In genomic region chr4:40722011-40722666, GRCm38 (mm10) we compare ENCODE assay signal across 8 mouse cellular contexts. TPM values are rescaled to one million over a fixed set of nuclear protein-coding genes. Genes with fewer than 3 reads are reported as not detected.
DNase-seq lines count a peak whose midpoint lies in the region; ATAC-seq and TF ChIP-seq lines count a peak whose summit lies in the region.

Dnaja1 (plus strand) TSS chr4:40722150.

- peak within 1 kb of the TSS; percentile 100 for H3K27ac ChIP-seq in cortical plate, adult 2 months (ENCODE audit: insufficient read depth, low read length)

- TF ChIP-seq CTCF in cortical plate, adult 2 months (IDR thresholded peaks at IDR 0.05; ENCODE audit: extremely low read depth, insufficient read depth, low read length) = no peak

- ATAC-seq in activated CD4-positive, CD25-positive, alpha-beta regulatory T cell, adult 4 months = peak; percentile 76

- peak within 1 kb of the TSS; percentile 95 for H3K4me3 ChIP-seq in cortical plate, adult 2 months (ENCODE audit: insufficient read depth, low read length)
- peak within 1 kb of the TSS; percentile 97 for H3K4me3 ChIP-seq in megakaryocyte, embryonic 14.5 days (replicated peaks)

- peaks cover 9% of the 10 kb centered on the region; the same call in 1 of the 2 replicates for H3K4me1 ChIP-seq in cortical plate, adult 2 months (ENCODE audit: control insufficient read depth, insufficient read depth, low read length)
- H3K4me1 ChIP-seq in megakaryocyte, embryonic 14.5 days = peaks cover 42% of the 10 kb centered on the region

- TF ChIP-seq POLR2A in cortical plate, adult 2 months (IDR thresholded peaks at IDR 0.05; ENCODE audit: extremely low read depth, insufficient read depth, low read length) = peak; percentile 81

- DNase-seq in gastrocnemius, adult 8-10 months (ENCODE audit: low spot score in 2 of 2) = peak; percentile 93 to 94
- peak; percentile 81 for DNase-seq in hindlimb bud, embryonic 11.5 days (ENCODE audit: extremely low spot score, low read depth, low spot score)
- DNase-seq in left cerebral cortex, adult 8-10 months (ENCODE audit: low spot score in 2 of 2) = peak; percentile 94 to 98
- peak; percentile 97 to 98 for DNase-seq in right cerebral cortex, postnatal 10 days (ENCODE audit: low spot score in 2 of 2)
- DNase-seq in urinary bladder, postnatal 25 days (ENCODE audit: low spot score) = peak; percentile 100

- H3K9me3 ChIP-seq in megakaryocyte, embryonic 14.5 days = no peaks in the 10 kb centered on the region

- H3K36me3 ChIP-seq in megakaryocyte, embryonic 14.5 days (replicated peaks; ENCODE audit: low read length) = peaks cover 37% of the 10 kb centered on the region

- H3K27me3 ChIP-seq in megakaryocyte, embryonic 14.5 days (replicated peaks) = no peaks in the 10 kb centered on the region

RNA-seq across cellular contexts. Expression of gene Dnaja1, which starts in this region (rescaled TPM):
- polyA plus RNA-seq in activated CD4-positive, CD25-positive, alpha-beta regulatory T cell, adult 4 months (2017; shearing (Covaris generic)) = 100 to 1,000 TPM; 474 TPM
- 98.3 and 98.7 TPM in 2 replicates for polyA plus RNA-seq in cortical plate, adult 2 months (2012; rRNA removed)
- 10 to 100 TPM; 24.8 to 44.0 (median 28.5) TPM for total RNA-seq in gastrocnemius, adult 8-10 months (2022)
- 100 to 1,000 TPM; 208 to 274 (median 248) TPM for total RNA-seq in left cerebral cortex, adult 8-10 months (2022)
- polyA plus RNA-seq in megakaryocyte, embryonic 14.5 days (2012; ENCODE audit: insufficient read depth, low replicate concordance) = 0.81 and 43.5 TPM in 2 replicates

Comparison
In these comparisons a context has a peak if more than half of its experiments do, and no peak if none do; other contexts are left out.
1. Peak in every context shown above with its lines: DNase-seq, ATAC-seq, H3K4me3 ChIP-seq and H3K27ac ChIP-seq.
2. RNA of gene Dnaja1 (total RNA-seq): 208 to 274 TPM in left cerebral cortex, adult 8-10 months; 24.8 to 44.0 TPM in gastrocnemius, adult 8-10 months; every median in the first group is over 4 times any median in the second.